Mouse (Mus musculus): Measurements from ENCODE around the gene Srebf2.
"Not testable (repeated sequence)": the region's sequence is repeated elsewhere in the genome, so short reads cannot be mapped to it uniquely, and the experiment has no call there.

Gene Srebf2

DNA sequence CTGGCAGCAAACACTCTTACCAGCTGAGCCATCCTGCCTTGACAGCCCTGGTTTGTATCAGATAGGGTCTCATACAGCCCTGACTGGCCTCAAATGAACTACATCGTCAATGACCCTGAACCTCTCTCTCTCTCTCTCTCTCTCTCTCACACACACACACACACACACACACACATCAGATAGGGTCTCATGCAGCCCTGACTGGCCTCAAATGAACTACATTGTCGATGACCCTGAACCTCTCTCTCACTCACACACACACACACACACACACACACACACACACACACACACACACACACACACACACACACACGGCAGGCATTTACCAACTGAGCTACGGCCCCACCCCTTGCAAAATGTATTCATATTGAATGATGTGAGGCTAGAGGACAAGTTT, 84.1 kb downstream of the Srebf2 start:
- DNase-seq = no peak

DNA sequence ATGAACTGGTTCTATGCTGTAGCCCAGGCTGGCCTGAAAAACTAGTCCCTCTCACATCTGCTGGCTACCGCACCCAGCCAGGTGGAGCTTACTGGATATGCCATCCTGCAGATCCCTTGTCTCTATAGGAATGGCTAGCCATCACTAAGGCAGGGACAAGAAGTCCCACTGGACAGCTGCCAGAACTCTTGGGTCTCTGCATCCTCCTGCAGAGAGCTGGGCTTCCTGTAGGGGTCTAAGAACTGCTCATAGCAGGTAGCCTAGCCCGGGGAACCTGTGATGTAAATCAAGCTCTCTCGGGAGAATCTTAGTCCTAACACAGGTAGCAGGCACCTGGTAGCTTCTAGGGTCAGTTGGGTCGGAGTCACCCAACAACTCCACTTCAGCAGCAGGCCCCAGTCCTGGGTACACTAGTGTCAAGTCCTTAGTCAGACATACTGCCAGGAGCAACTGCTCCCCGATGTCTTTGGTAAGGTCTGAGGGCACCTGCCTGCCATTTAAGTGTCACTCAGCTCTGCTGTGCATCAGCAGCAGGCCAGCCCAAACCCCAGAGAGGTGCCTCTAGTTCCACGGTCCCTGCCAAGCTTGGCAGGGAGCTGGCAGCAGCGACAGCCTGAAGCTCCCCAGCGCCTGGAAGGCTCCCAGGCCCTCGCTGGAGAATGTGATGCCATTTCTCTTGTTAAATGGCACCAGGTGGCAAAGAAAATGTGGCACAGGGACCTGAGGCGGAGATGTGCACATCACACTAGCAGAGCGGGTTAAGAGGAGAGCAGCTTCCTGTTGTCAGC, 84.8 kb downstream of the Srebf2 start:
- no peak for DNase-seq

DNA sequence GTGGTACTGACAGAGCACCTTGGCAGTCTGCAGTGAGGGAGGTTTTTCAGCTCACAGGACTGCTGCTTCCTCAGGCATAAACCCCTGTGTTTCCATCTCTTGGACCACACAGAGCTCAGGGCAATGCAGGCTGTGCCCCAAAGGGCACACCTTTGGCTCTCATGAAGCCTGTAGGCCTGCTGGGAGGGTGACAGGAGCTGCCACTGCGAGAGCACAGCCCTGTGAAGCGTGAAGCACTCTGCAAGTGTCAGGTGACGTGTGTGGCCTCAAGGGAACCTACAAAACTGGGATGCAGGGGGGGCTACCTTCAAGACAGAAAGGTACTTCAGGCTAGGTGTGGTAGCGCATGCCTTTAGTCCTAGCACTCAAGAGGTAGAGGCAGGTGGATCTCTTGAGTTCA, 85.7 kb downstream of the Srebf2 start:
- no peak for DNase-seq

DNA sequence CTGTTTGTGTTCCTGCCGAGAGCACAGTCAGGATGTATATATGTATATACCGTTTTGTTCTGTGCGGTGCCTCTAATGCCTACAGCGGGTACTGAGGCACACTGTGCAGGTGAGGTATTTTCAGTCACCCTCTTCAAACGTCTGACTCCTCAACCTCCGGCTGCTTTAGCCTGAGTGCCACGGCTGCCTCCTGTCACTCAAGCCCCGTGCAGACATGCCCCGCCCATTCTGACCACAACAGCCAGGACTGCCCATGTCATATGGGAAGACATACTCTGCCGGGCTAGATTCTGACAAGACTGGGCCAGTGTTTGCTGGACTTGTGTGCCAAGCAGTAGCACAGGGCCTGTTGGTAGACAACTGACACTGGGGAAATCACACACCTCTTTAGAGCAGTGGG, 88.7 kb downstream of the Srebf2 start:
- DNase-seq = no peak

- peak; percentile 82 for DNase-seq
Observed at GRCm38 (mm10) chr15:82236565-82236964, 89.6 kb downstream of the Srebf2 start.

- no peak for DNase-seq
Observed at GRCm38 (mm10) chr15:82243311-82243710, 96.3 kb downstream of the Srebf2 start.

GRCm38 (mm10) chr15:82243742-82244114, 96.7 kb downstream of the Srebf2 start:
- DNase-seq = no peak

DNA sequence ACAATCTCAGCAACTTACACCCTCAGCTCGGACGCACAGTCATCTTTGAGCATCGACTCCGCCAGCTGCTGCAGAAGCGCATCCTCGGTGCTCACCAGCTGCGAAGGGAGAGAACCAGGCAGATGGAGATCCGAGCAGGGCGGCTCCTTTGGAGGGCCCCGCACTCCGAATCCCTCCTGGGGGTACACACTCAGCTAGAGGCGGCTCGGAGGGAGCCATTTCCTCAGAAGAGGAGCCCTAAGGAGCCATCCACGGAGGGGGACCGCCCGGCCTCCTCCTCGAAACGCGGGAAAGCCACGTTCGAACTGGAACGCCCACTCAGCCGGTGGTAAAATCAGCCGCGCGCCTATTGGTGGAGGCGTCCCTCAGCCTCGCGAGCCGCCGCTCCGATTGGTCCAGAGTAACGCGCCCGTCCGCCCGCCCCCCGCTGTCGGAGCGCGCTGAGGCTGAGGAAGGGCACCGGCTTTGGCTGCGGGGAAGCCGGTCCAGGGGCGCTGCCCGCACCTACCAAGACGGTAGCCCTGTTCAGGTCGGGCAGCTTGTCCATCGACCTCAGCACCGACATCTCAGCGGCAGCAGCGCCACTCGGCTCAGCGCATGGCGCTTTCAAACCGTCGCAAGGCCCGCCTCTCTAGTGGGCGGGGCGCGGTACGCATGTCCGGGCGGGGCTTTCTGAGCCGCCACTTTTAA, 97.3 kb downstream of the Srebf2 start, which contains the start of gene Cenpm:
Gene Cenpm, minus strand, starts transcription at position 634 of the 690 bp plus-strand sequence.
- DNase-seq = peak; percentile 94

GRCm38 (mm10) chr15:82244805-82245161, 97.8 kb downstream of the Srebf2 start:
- not testable (repeated sequence) for DNase-seq

- DNase-seq = no peak
Observed at GRCm38 (mm10) chr15:82247131-82247776, 100.3 kb downstream of the Srebf2 start.

- no peak for DNase-seq
Observed at GRCm38 (mm10) chr15:82251579-82251978, 104.6 kb downstream of the Srebf2 start.

GRCm38 (mm10) chr15:82252097-82252496, 105.1 kb downstream of the Srebf2 start, which contains the start of gene 1500009C09Rik:
Gene 1500009C09Rik, plus strand, starts transcription at chr15:82252397.
- no peak for DNase-seq
